Mouse (Mus musculus): ENCODE measurements around the gene Gm11938.

DNA sequence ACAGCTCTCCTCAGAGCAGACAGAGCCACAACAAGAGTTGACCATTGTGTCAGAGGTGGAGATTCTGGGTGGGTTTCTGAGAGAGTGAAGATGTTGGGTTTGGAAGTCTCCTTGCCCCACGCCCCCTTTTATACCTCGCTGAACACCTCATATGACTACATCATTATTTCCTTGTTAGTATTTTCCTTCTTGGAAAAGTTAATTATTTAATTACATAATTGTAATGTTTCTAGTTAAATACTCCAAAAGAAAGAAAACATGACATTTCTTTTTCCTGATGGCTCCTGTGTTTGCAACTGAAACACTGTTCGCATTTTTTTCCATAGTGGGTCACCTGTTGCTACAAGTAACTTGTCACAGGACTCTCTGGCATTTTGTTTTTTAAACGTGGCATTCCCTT lies 25.0 kb upstream of the Gm11938 start, which contains the start of gene Krtap4-1:
- TF ChIP-seq CTCF (IDR thresholded peaks at IDR 0.05; ENCODE audit: borderline replicate concordance, insufficient read depth, low read length) (no peak), POLR2A (IDR thresholded peaks at IDR 0.05; ENCODE audit: low read depth, low read length) (no peak)
